Mouse (Mus musculus): ENCODE results near the gene Ttc28. TPM values are rescaled to one million over a fixed set of nuclear protein-coding genes. Genes with fewer than 3 reads are reported as not detected.

Ttc28 gene
- total and polyA plus RNA-seq, 3 experiments, result 0.21 to 0.89 (median 0.28) TPM

DNA sequence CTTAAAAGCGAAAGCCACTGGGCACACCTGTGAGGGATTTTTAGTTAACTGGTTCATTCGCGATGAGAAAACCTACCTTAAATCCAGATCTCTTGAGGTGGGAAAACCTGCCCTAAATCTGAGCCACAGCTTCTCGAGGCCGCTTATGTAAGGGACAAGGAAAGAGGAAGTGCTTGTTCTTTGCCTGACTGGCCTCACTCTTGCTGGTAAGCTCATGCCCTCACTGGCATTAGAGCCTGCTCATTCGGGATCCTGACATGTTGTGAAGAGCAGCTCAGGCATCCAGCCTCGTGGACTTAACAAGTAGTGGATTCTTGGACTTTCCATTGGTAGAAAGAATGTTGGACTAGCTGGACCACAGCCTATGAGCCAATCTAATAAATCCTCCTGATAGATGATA, 422.1 kb downstream of the Ttc28 start:
- Histone ChIP-seq H3K9ac (ENCODE audit: insufficient read depth, low read depth) (no peak overlapping the region), H3K27me3 (replicated peaks) (no peaks in the 10 kb centered on the region), H3K9me3 (replicated peaks; ENCODE audit: low read length) (peaks cover 3% of the 10 kb centered on the region), H3K4me1 (ENCODE audit: control insufficient read depth in 1 of 2, insufficient read depth in 2 of 2) (peaks cover 0 to 7% of the 10 kb centered on the region in 2 experiments; a peak in 2 of 4 replicates), H3K4me3 (replicated peaks in 1 of 3; ENCODE audit: low read depth in 2 of 3, low read length in 2 of 3, poor library complexity in 1 of 3) (no peak overlapping the region), H3K79me2 (replicated peaks; ENCODE audit: control insufficient read depth, extremely low read depth, insufficient read depth, poor library complexity, severe bottlenecking) (no peaks in the 10 kb centered on the region), H3K27ac (ENCODE audit: insufficient read depth, low read depth) (no peak overlapping the region), H3K36me3 (replicated peaks in 1 of 2; ENCODE audit: control insufficient read depth in 1 of 2, insufficient read depth in 1 of 2, low read length in 1 of 2) (no peaks in the 10 kb centered on the region), H3K4me2 (ENCODE audit: insufficient read depth, low read depth, poor library complexity, severe bottlenecking) (peak overlapping the region; percentile 71)
- in situ Hi-C loops (cut with MboI; ENCODE audit: low pct_ligation_motif_present, low pct_unique_long_range_greater_than_20kb, low sequenced_read_pairs), result no loop called here
- dilution Hi-C loops (cut with MboI; ENCODE audit: extremely low pct_ligation_motif_present, extremely low pct_unique_long_range_greater_than_20kb, low sequenced_read_pairs), result no loop called here
- no peak for TF ChIP-seq TCF12 (IDR thresholded peaks at IDR 0.05; ENCODE audit: low read depth, low read length)
- no peak for TF ChIP-seq MAX (IDR thresholded peaks at IDR 0.05; ENCODE audit: low read length)
- TF ChIP-seq USF2 (conservative IDR thresholded peaks at IDR 0.05; ENCODE audit: low read depth, low read length), result no peak
- TF ChIP-seq IRF4 (IDR thresholded peaks at IDR 0.05; ENCODE audit: low read depth, low read length), result 0 out of 2 replicates have a peak, but pooled peaks have one; percentile 43
- no peak for TF ChIP-seq ETS1 (conservative IDR thresholded peaks at IDR 0.05; ENCODE audit: low read depth, low read length)
- TF ChIP-seq POLR2A (IDR thresholded peaks at IDR 0.05; ENCODE audit: low read depth, low read length), result no peak
- TF ChIP-seq MXI1 (IDR thresholded peaks at IDR 0.05; ENCODE audit: low read depth, low read length), result no peak
- no peak for TF ChIP-seq ZKSCAN1 (IDR thresholded peaks at IDR 0.05; ENCODE audit: borderline replicate concordance, low read depth, low read length)
- TF ChIP-seq MAZ (IDR thresholded peaks at IDR 0.05; ENCODE audit: low read depth, low read length), result no peak
- no peak for TF ChIP-seq SMC3 (IDR thresholded peaks at IDR 0.05; ENCODE audit: low read depth, low read length)
- no peak for TF ChIP-seq MEF2A (IDR thresholded peaks at IDR 0.05; ENCODE audit: borderline replicate concordance, low read depth, low read length)
- 0 out of 2 replicates have a peak, but pooled peaks have one; percentile 28 for TF ChIP-seq ELF1 (IDR thresholded peaks at IDR 0.05; ENCODE audit: low read depth, low read length)
- DNase-seq (ENCODE audit: extremely low read depth), result peak; percentile 42

DNA sequence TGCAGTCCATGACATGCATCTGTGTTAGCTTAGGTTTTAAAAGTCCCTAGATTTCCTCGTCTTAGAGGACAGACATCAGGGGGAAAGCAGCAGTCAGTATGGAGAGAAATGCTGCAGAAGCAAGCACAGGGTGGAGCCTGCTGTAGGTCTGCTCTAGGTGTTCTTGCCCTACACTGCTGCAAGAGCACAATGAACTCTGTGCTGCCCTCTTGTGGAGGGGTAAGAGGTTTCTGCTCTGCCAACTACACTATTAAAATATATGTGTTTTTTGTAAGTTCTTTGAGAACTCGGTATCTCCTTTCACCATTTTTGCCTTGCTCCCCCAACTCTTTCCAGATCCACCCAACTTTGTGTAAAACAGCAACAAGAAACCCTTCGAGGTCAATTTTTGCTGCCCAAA, 425.1 kb downstream of the Ttc28 start:
- in situ Hi-C loops (cut with MboI; ENCODE audit: low pct_ligation_motif_present, low pct_unique_long_range_greater_than_20kb, low sequenced_read_pairs), result no loop called here
- peak; percentile 6 for DNase-seq (ENCODE audit: extremely low read depth)

GRCm38 (mm10) chr5:111310185-111310584, 430.6 kb downstream of the Ttc28 start:
- Histone ChIP-seq H3K4me3 (replicated peaks in 1 of 3; ENCODE audit: low read depth in 2 of 3, low read length in 2 of 3, poor library complexity in 1 of 3) (no peak overlapping the region), H3K79me2 (replicated peaks; ENCODE audit: control insufficient read depth, extremely low read depth, insufficient read depth, poor library complexity, severe bottlenecking) (no peaks in the 10 kb centered on the region), H3K9me3 (replicated peaks; ENCODE audit: low read length) (peaks cover 17% of the 10 kb centered on the region), H3K4me1 (ENCODE audit: control insufficient read depth in 1 of 2, insufficient read depth in 2 of 2) (no peaks in the 10 kb centered on the region), H3K9ac (ENCODE audit: insufficient read depth, low read depth) (no peak overlapping the region), H3K36me3 (replicated peaks in 1 of 2; ENCODE audit: control insufficient read depth in 1 of 2, insufficient read depth in 1 of 2, low read length in 1 of 2) (no peaks in the 10 kb centered on the region), H3K27ac (ENCODE audit: insufficient read depth, low read depth) (no peak overlapping the region), H3K27me3 (replicated peaks) (no peaks in the 10 kb centered on the region), H3K4me2 (ENCODE audit: insufficient read depth, low read depth, poor library complexity, severe bottlenecking) (no peak overlapping the region)
- no peak for DNase-seq (ENCODE audit: extremely low read depth)
- TF ChIP-seq RAD21 (IDR thresholded peaks at IDR 0.05; ENCODE audit: low read depth, low read length), result no peak
- TF ChIP-seq HCFC1 (IDR thresholded peaks at IDR 0.05; ENCODE audit: low read depth, low read length), result no peak
- TF ChIP-seq ZMIZ1 (IDR thresholded peaks at IDR 0.05; ENCODE audit: low read depth, low read length), result no peak
- TF ChIP-seq JUN (IDR thresholded peaks at IDR 0.05; ENCODE audit: insufficient read depth, low read depth, low read length), result no peak
- TF ChIP-seq ETS1 (conservative IDR thresholded peaks at IDR 0.05; ENCODE audit: low read depth, low read length), result no peak
- TF ChIP-seq MYC (IDR thresholded peaks at IDR 0.05; ENCODE audit: low read depth, low read length), result no peak
- TF ChIP-seq CHD2 (IDR thresholded peaks at IDR 0.05; ENCODE audit: low read length), result no peak
- TF ChIP-seq MAZ (IDR thresholded peaks at IDR 0.05; ENCODE audit: low read depth, low read length), result no peak
- TF ChIP-seq SIN3A (IDR thresholded peaks at IDR 0.05; ENCODE audit: low read length), result no peak
- in situ Hi-C loops (cut with MboI; ENCODE audit: low pct_ligation_motif_present, low pct_unique_long_range_greater_than_20kb, low sequenced_read_pairs), result no loop called here
- dilution Hi-C loops (cut with MboI; ENCODE audit: extremely low pct_ligation_motif_present, extremely low pct_unique_long_range_greater_than_20kb, low sequenced_read_pairs), result no loop called here

More for the DNA sequence above, 425.1 kb downstream of the Ttc28 start:
- TF ChIP-seq USF1 (IDR thresholded peaks at IDR 0.05; ENCODE audit: low read depth, low read length) (no peak), GABPA (IDR thresholded peaks at IDR 0.05; ENCODE audit: insufficient replicate concordance, low read depth, low read length) (no peak), CTCF (conservative IDR thresholded peaks at IDR 0.05 in 1 of 2, IDR thresholded peaks at IDR 0.05 in 1 of 2; ENCODE audit: low read depth in 2 of 2, low read length in 2 of 2) (0 out of 4 replicates have a peak, but pooled peaks of 1 of the 2 experiments have one; percentile 9)
- Histone ChIP-seq H3K27me3 (replicated peaks) (no peaks in the 10 kb centered on the region), H3K27ac (ENCODE audit: insufficient read depth, low read depth) (no peak overlapping the region), H3K9ac (ENCODE audit: insufficient read depth, low read depth) (no peak overlapping the region), H3K36me3 (replicated peaks in 1 of 2; ENCODE audit: control insufficient read depth in 1 of 2, insufficient read depth in 1 of 2, low read length in 1 of 2) (no peaks in the 10 kb centered on the region), H3K4me2 (ENCODE audit: insufficient read depth, low read depth, poor library complexity, severe bottlenecking) (no peak overlapping the region), H3K4me1 (ENCODE audit: control insufficient read depth in 1 of 2, insufficient read depth in 2 of 2) (peaks cover 0 to 7% of the 10 kb centered on the region in 2 experiments; a peak in 2 of 4 replicates), H3K79me2 (replicated peaks; ENCODE audit: control insufficient read depth, extremely low read depth, insufficient read depth, poor library complexity, severe bottlenecking) (no peaks in the 10 kb centered on the region), H3K9me3 (replicated peaks; ENCODE audit: low read length) (peaks cover 3% of the 10 kb centered on the region), H3K4me3 (replicated peaks in 1 of 3; ENCODE audit: low read depth in 2 of 3, low read length in 2 of 3, poor library complexity in 1 of 3) (no peak overlapping the region)
- dilution Hi-C loops (cut with MboI; ENCODE audit: extremely low pct_ligation_motif_present, extremely low pct_unique_long_range_greater_than_20kb, low sequenced_read_pairs), result no loop called here

Data from CH12.LX (cell line).